Mouse (Mus musculus): Measurements from ENCODE around the gene Tcl1b2. TPM values are rescaled to one million over a fixed set of nuclear protein-coding genes. Genes with fewer than 3 reads are reported as not detected.
"Not testable (repeated sequence)": the region's sequence is repeated elsewhere in the genome, so short reads cannot be mapped to it uniquely, and the experiment has no call there.

The Tcl1b2 gene
- total RNA-seq, 2 experiments from 2014 or later = not detected

DNA sequence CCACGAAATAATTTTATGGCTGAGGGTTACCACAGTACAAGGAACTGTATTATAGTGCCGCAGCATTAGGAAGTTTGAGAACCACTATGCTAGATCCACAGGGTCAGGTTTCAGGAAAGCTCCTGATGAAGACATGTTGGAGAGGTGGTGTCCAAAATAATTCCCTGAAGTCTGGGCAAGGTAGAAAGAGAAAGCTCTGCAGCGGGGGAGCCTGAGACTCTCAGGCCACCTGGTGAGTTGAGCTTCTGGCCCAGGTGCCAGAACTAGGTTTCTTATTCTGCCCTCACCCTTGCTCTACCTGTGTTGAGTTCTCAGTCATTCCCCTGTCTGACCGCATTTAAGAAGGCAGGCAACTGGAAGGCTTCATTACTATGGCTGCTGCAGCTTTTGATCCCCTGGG, 13.6 kb downstream of the Tcl1b2 start, which contains the start of gene Tcl1b1:
Gene Tcl1b1 (plus strand): TSS at position 301 of the 400 bp plus-strand sequence.
- intact Hi-C loops (cut with DNase I) = no loop called here
- DNase-seq = no peak

DNA sequence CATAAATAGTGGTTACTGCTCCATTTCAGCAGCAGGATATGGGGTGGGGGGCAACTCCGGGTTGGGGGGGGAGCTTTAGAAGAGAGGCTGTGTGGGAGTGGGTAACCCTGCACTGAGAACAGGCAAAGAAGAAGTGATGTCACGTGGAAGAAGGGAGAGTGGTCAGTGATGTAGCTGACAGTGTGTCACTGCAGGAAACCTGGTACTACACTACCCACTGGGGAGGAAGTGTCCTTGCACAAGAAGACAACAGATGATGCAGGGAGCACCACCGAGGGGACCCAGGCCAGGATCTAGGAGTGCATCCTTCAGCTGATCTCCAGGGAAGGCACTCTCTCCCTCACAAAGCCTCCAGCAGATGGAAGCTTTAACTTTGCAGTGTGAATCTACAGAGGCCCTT, 20.9 kb downstream of the Tcl1b2 start:
- intact Hi-C loops (cut with DNase I) = no loop called here
- DNase-seq = no peak

DNA sequence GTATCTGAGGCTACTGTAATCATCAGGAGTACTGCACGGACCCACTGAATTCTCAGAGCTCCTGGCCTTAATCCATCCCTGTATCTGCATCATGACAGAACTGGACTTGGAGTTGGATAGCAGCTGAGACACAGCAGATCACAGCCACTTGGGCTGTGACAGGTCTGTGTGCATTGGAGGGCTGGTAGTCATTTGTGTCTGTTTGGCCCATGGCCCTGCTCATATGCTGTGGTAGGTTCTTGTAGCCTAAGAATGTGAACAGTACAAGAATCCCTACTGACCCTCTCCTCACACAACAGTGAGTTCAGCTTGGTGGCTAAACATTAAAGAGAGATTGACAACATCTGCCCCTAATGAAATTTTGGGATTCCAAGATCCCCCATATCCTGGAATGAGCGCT, 27.6 kb downstream of the Tcl1b2 start:
- intact Hi-C loops (cut with DNase I) = no loop called here
- no peak for DNase-seq

DNA sequence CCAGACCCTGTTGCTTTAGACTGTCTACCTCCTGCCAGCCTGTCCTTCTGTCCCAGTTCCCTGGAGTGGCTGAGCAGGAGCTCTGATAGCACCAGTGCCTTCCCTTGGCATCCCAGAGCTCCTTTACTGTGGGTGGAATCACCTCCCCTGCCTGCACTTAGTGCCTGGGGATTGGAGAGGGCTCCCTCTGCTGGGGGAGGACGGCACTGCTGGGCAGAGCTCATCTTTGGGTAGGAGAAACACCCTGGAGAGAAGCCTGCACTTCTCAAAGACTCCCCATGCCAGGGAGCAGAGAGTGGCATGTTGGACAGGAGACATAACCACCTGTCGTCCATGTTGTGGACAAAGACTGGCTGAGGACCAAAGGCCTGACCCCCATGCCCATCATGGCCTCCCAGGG, 28.5 kb downstream of the Tcl1b2 start:
- intact Hi-C loops (cut with DNase I) = not testable (repeated sequence)
- peak; percentile 13 to 64 for DNase-seq

DNA sequence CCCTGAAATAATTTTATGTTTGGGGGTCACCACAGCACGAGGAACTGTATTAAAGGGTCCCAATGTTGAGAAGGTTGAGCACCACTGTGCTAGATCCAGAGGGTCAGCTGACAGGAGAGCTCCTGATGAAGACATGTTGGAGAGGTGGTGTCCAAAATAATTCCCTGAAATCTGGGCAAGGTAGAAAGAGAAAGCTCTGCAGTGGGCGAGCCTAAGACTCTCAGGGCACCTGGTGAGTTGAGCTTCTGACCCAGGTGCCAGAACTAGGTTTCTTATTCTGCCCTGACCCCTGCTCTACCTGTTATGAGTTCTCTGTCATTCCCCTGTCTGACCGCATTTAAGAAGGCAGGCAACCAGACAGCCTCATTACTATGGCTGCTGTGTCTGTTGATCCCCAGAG, 30.2 kb downstream of the Tcl1b2 start, which contains the start of gene Tcl1b5:
Gene Tcl1b5 (plus strand): TSS at position 301 of the 400 bp plus-strand sequence.
- intact Hi-C loops (cut with DNase I); DNase-seq: not testable (repeated sequence)

DNA sequence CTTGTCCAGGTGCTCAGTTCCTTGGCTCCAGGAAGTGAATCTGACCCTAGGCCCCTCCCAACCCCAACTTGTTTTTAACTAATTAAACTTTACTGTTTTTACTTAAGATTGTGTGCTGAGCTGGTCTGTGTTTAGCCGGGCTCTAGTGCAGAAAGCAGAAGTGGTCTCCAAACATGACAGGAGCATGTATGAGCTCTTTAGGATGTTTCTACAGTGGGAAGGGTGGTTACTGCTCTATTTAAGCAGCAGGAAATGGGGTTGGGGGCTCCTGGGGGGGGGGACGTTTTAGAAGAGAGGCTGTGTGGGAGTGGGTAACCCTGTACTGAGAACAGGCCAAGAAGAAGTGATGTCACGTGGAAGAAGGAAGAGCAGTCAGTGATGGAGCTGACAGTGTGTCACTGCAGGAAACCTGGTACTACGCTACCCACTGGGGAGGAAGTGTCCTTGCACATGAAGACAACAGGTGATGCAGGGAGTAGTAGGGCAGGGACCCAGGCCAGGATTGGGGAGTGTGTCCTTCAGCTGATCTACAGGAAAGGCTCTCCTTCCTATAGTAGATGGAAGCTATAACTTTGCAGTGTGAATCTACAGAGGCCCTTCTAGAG, 35.3 kb downstream of the Tcl1b2 start:
- intact Hi-C loops (cut with DNase I); DNase-seq: not testable (repeated sequence)

DNA sequence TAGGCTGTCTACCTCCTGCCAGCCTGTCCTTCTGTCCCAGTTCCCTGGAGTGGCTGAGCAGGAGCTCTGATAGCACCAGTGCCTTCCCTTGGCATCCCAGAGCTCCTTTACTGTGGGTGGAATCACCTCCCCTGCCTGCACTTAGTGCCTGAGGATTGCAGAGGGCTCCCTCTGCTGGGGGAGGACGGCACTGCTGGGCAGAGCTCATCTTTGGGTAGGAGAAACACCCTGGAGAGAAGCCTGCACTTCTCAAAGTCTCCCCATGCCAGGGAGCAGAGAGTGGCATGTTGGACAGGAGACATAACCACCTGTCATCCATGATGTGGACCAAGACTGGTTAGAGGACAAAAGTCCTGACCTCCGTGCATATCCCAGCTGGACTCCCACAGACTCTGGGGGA, 43.2 kb downstream of the Tcl1b2 start:
- intact Hi-C loops (cut with DNase I) = not testable (repeated sequence)

DNA sequence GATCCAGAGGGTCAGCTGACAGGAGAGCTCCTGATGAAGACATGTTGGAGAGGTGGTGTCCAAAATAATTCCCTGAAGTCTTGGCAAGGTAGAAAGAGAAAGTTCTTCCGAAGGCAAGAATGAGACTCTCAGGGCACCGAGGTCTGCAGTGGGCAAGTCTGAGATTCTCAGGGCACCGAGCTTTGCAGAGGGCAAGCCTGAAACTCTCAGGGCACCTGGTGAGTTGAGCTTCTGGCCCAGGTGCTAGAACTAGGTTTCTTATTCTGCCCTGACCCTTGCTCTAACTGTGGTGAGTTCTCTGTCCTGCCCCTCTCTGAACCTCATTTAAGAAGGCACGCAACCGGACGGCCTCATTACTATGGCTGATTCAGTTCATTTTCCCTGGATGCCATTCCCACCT, 44.9 kb downstream of the Tcl1b2 start, which contains the start of gene Tcl1b3:
Gene Tcl1b3 (plus strand): TSS at position 301 of the 400 bp plus-strand sequence.
- intact Hi-C loops (cut with DNase I); DNase-seq: not testable (repeated sequence)

More for the DNA sequence above, 43.2 kb downstream of the Tcl1b2 start:
- peak in 1 of 2 experiments; percentile 8 for DNase-seq

DNA sequence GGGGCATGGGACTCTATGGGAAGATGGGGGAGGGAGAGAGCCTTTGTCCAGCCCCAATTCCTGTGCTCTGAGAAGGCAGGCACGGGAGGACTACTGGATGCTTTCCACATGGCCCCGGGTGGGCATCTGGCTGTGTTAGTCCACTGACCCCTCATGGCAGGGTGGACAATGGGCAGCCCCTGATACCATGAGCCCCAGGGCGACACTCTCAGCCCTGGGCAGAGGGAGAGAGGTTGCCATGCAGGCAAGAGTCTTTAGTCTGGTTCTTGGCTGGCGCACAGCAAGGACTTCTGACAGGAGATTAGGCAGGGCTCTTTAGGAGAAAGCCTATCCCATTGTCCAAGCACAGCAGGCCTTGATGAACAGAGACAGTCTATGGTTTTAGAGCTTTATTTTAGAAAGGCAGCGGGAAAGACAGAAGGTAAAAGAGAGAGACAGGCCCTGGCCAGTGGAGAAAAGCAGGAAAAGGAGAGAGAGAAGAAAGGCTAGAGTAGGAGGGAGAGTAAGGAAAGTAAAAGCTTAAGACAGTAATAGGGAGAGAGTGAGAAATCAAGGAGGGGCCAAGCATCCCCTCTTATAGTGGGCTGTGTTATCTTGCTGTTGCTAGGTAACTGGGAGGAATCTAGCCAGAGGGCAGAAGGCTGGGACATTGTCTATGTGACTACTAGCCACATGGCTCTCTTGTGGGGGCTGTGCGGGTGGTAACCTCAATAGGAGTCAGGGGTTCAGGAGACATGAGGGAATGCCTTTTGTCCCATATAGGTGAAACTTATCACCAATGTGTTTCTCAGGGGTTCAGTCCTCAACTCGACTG, 54.1 kb downstream of the Tcl1b2 start:
- DNase-seq; intact Hi-C loops (cut with DNase I): not testable (repeated sequence)

DNA sequence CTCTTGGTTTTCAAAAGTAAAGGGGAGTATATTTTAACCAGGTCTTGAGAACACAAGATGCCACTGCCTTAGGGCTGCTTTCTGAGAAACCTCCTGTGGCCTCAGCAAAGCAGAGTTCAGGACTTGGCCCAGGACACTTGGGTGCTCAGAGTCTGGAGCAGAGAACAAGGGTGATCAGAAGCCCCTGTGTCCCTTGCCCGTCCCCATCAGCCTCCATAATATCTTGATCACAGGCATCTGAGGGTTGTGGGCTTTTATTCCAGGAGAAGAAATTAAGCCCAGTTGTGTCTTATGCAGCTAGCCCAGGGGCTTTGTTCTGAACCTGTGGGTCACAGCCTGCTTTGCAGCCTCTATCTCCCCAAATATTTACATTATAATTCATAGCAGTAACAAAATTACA, 55.8 kb downstream of the Tcl1b2 start, which contains the start of gene Tcl1b4:
Gene Tcl1b4 (plus strand): TSS at position 301 of the 400 bp plus-strand sequence.
- intact Hi-C loops (cut with DNase I) = not testable (repeated sequence)

More for the DNA sequence above, 55.8 kb downstream of the Tcl1b2 start, which contains the start of gene Tcl1b4:
- DNase-seq = not testable (repeated sequence)

Other genes starting within 250 kb of the Tcl1b2 start
- gene Syne3, start 136.2 kb upstream of the Tcl1b2 start, total RNA-seq (2021) = 1 to 10 TPM; 7.2 to 7.8 TPM
- gene Glrx5, start 113.3 kb upstream of the Tcl1b2 start, total RNA-seq (2021) = 10 to 100 TPM; 93.2 to 97.0 TPM
- gene Tcl1b1, start 13.7 kb downstream of the Tcl1b2 start, total RNA-seq (2021) = not detected
- gene Tcl1b5, start 30.3 kb downstream of the Tcl1b2 start, total RNA-seq (2021) = not detected
- gene Tcl1b3, start 45.0 kb downstream of the Tcl1b2 start, total RNA-seq (2021) = not detected
- gene Tcl1b4, start 55.9 kb downstream of the Tcl1b2 start, total RNA-seq (2021) = not detected
- gene Tcl1, start 76.8 kb downstream of the Tcl1b2 start, total RNA-seq (2021) = not detected
- gene Tunar, start 187.9 kb downstream of the Tcl1b2 start, total RNA-seq (2021) = not detected

Measured in heart, postnatal 36 days (tissue).